Mouse (Mus musculus): ENCODE measurements around the gene Zfp629. TPM values are rescaled to one million over a fixed set of nuclear protein-coding genes. Genes with fewer than 3 reads are reported as not detected.

Zfp629 gene
- polyA plus RNA-seq, 1 experiment from 2014 or later, result 1.2 TPM

- H3K4me2 ChIP-seq, result no peak overlapping the region
- ATAC-seq (ENCODE audit: insufficient read depth), result no peak
- WGBS (ENCODE audit: insufficient replicate concordance), result 88% methylated on average over 10 of the region's 10 CpGs
- H3K27ac ChIP-seq (replicated peaks), result no peak overlapping the region
- H3K4me3 ChIP-seq (replicated peaks), result no peak overlapping the region
- H3K36me3 ChIP-seq (replicated peaks), result peaks cover 67% of the 10 kb centered on the region
- H3K27me3 ChIP-seq, result no peaks in the 10 kb centered on the region
- no peak overlapping the region for H3K9ac ChIP-seq
- peaks cover 40% of the 10 kb centered on the region for H3K4me1 ChIP-seq (replicated peaks)
- H3K9me3 ChIP-seq (replicated peaks), result no peaks in the 10 kb centered on the region
These were observed 24.5 kb downstream of the Zfp629 start for GRCm38 (mm10) chr7:127591108-127591507.

GRCm38 (mm10) chr7:127589637-127590036 lies 26.0 kb downstream of the Zfp629 start:
- H3K4me1 ChIP-seq (replicated peaks), result peaks cover 51% of the 10 kb centered on the region
- WGBS (ENCODE audit: insufficient replicate concordance), result 89% methylated on average over 9 of the region's 9 CpGs

GRCm38 (mm10) chr7:127588901-127589300 lies 26.7 kb downstream of the Zfp629 start:
- H3K4me1 ChIP-seq (replicated peaks), result peaks cover 51% of the 10 kb centered on the region
- peaks cover 55% of the 10 kb centered on the region for H3K36me3 ChIP-seq (replicated peaks)
- peak; percentile 11 for ATAC-seq (ENCODE audit: insufficient read depth)
- H3K9me3 ChIP-seq (replicated peaks), result no peaks in the 10 kb centered on the region
- peak overlapping the region; percentile 89 for H3K4me3 ChIP-seq (replicated peaks)
- 3% methylated on average over 29 of the region's 29 CpGs for WGBS (ENCODE audit: insufficient replicate concordance)
- H3K4me2 ChIP-seq, result peak overlapping the region; percentile 98
- peak overlapping the region; percentile 87 for H3K9ac ChIP-seq
- peak overlapping the region; percentile 85 for H3K27ac ChIP-seq (replicated peaks)
- H3K27me3 ChIP-seq, result no peaks in the 10 kb centered on the region

More at GRCm38 (mm10) chr7:127589637-127590036, 26.0 kb downstream of the Zfp629 start:
- Histone ChIP-seq H3K27me3 (no peaks in the 10 kb centered on the region), H3K9me3 (replicated peaks) (no peaks in the 10 kb centered on the region), H3K36me3 (replicated peaks) (peaks cover 55% of the 10 kb centered on the region), H3K4me2 (peak overlapping the region; percentile 98), H3K9ac (0 out of 2 replicates have a peak overlapping the region, but pooled peaks have one; percentile 87), H3K4me3 (replicated peaks) (peak overlapping the region; percentile 89), H3K27ac (replicated peaks) (0 out of 2 replicates have a peak overlapping the region, but pooled peaks have one; percentile 85)
- ATAC-seq (ENCODE audit: insufficient read depth), result no peak

GRCm38 (mm10) chr7:127588011-127588871 lies 27.4 kb downstream of the Zfp629 start, which contains the start of the genes Ccdc189 and Rnf40:
Ccdc189 (minus strand) TSS chr7:127588595.
Rnf40 (plus strand) TSS chr7:127588767.
- under 1% methylated on average over 50 of the region's 50 CpGs for WGBS (ENCODE audit: insufficient replicate concordance)
- Histone ChIP-seq H3K27ac (replicated peaks) (peak within 1 kb of the TSS; percentile 85), H3K9me3 (replicated peaks) (no peaks in the 10 kb centered on the region), H3K9ac (peak within 1 kb of the TSS; percentile 87), H3K27me3 (no peaks in the 10 kb centered on the region), H3K4me1 (replicated peaks) (peaks cover 51% of the 10 kb centered on the region), H3K4me2 (peak within 1 kb of the TSS; percentile 98), H3K4me3 (replicated peaks) (peak within 1 kb of the TSS; percentile 89), H3K36me3 (replicated peaks) (peaks cover 55% of the 10 kb centered on the region)
- peak; percentile 90 for ATAC-seq (ENCODE audit: insufficient read depth)

- ATAC-seq (ENCODE audit: insufficient read depth), result no peak
- Histone ChIP-seq H3K4me3 (replicated peaks) (peak overlapping the region; percentile 89), H3K9ac (peak overlapping the region; percentile 56), H3K9me3 (replicated peaks) (no peaks in the 10 kb centered on the region), H3K27me3 (no peaks in the 10 kb centered on the region), H3K27ac (replicated peaks) (peak overlapping the region; percentile 85), H3K4me2 (peak overlapping the region; percentile 98), H3K4me1 (replicated peaks) (peaks cover 51% of the 10 kb centered on the region), H3K36me3 (replicated peaks) (peaks cover 55% of the 10 kb centered on the region)
- 66% methylated on average over 5 of the region's 5 CpGs for WGBS (ENCODE audit: insufficient replicate concordance)
These were observed 28.4 kb downstream of the Zfp629 start for GRCm38 (mm10) chr7:127587196-127587595.

- 0 out of 2 replicates have a peak overlapping the region, but pooled peaks have one; percentile 0 for H3K4me3 ChIP-seq (replicated peaks)
- peak overlapping the region; percentile 85 for H3K27ac ChIP-seq (replicated peaks)
- 34% methylated on average over 6 of the region's 6 CpGs for WGBS (ENCODE audit: insufficient replicate concordance)
- ATAC-seq (ENCODE audit: insufficient read depth), result peak; percentile 43
- peak overlapping the region; percentile 98 for H3K4me2 ChIP-seq
- no peaks in the 10 kb centered on the region for H3K9me3 ChIP-seq (replicated peaks)
- H3K9ac ChIP-seq, result peak overlapping the region; percentile 35; the same call in 1 of the 2 replicates
- H3K4me1 ChIP-seq (replicated peaks), result peaks cover 51% of the 10 kb centered on the region
- peaks cover 55% of the 10 kb centered on the region for H3K36me3 ChIP-seq (replicated peaks)
- H3K27me3 ChIP-seq, result no peaks in the 10 kb centered on the region
These were observed 29.4 kb downstream of the Zfp629 start for GRCm38 (mm10) chr7:127586149-127586548.

- Histone ChIP-seq H3K9ac (no peak overlapping the region), H3K27ac (replicated peaks) (0 out of 2 replicates have a peak overlapping the region, but pooled peaks have one; percentile 85), H3K9me3 (replicated peaks) (no peaks in the 10 kb centered on the region), H3K36me3 (replicated peaks) (peaks cover 55% of the 10 kb centered on the region), H3K4me3 (replicated peaks) (no peak overlapping the region), H3K4me2 (no peak overlapping the region), H3K27me3 (no peaks in the 10 kb centered on the region), H3K4me1 (replicated peaks) (peaks cover 44% of the 10 kb centered on the region)
- 81% methylated on average over 7 of the region's 7 CpGs for WGBS (ENCODE audit: insufficient replicate concordance)
- ATAC-seq (ENCODE audit: insufficient read depth), result no peak
These were observed 30.6 kb downstream of the Zfp629 start for GRCm38 (mm10) chr7:127585031-127585430.

GRCm38 (mm10) chr7:127583260-127583659 lies 32.3 kb downstream of the Zfp629 start:
- Histone ChIP-seq H3K9me3 (replicated peaks) (no peaks in the 10 kb centered on the region), H3K4me1 (replicated peaks) (peaks cover 33% of the 10 kb centered on the region), H3K27ac (replicated peaks) (no peak overlapping the region), H3K36me3 (replicated peaks) (peaks cover 63% of the 10 kb centered on the region), H3K4me3 (replicated peaks) (no peak overlapping the region), H3K27me3 (no peaks in the 10 kb centered on the region), H3K4me2 (no peak overlapping the region), H3K9ac (no peak overlapping the region)
- 81% methylated on average over 6 of the region's 6 CpGs for WGBS (ENCODE audit: insufficient replicate concordance)
- ATAC-seq (ENCODE audit: insufficient read depth), result no peak

GRCm38 (mm10) chr7:127574115-127574514 lies 41.5 kb downstream of the Zfp629 start:
- H3K4me1 ChIP-seq (replicated peaks), result peaks cover 28% of the 10 kb centered on the region
- 11% methylated on average over 7 of the region's 7 CpGs for WGBS (ENCODE audit: insufficient replicate concordance)

GRCm38 (mm10) chr7:127573503-127574008 lies 42.0 kb downstream of the Zfp629 start:
- Histone ChIP-seq H3K9me3 (replicated peaks) (no peaks in the 10 kb centered on the region), H3K27me3 (no peaks in the 10 kb centered on the region), H3K27ac (replicated peaks) (peak overlapping the region; percentile 76), H3K4me1 (replicated peaks) (peaks cover 28% of the 10 kb centered on the region), H3K4me2 (peak overlapping the region; percentile 92), H3K9ac (peak overlapping the region; percentile 88), H3K36me3 (replicated peaks) (peaks cover 22% of the 10 kb centered on the region), H3K4me3 (replicated peaks) (peak overlapping the region; percentile 86)
- ATAC-seq (ENCODE audit: insufficient read depth), result peak; percentile 37
- 0% methylated on average over 23 of the region's 28 CpGs for WGBS (ENCODE audit: insufficient replicate concordance)

More at GRCm38 (mm10) chr7:127574115-127574514, 41.5 kb downstream of the Zfp629 start:
- H3K9ac ChIP-seq, result peak overlapping the region; percentile 88
- H3K27ac ChIP-seq (replicated peaks), result 0 out of 2 replicates have a peak overlapping the region, but pooled peaks have one; percentile 38
- H3K36me3 ChIP-seq (replicated peaks), result peaks cover 21% of the 10 kb centered on the region
- H3K4me3 ChIP-seq (replicated peaks), result peak overlapping the region; percentile 86
- H3K27me3 ChIP-seq, result no peaks in the 10 kb centered on the region
- no peaks in the 10 kb centered on the region for H3K9me3 ChIP-seq (replicated peaks)
- no peak for ATAC-seq (ENCODE audit: insufficient read depth)
- peak overlapping the region; percentile 92 for H3K4me2 ChIP-seq
